Mouse (Mus musculus) forebrain, embryonic 12.5 days (tissue): ENCODE measurements around the gene Vmn2r74. TPM values are rescaled to one million over a fixed set of nuclear protein-coding genes. Genes with fewer than 3 reads are reported as not detected.

Experiments used
- ATAC-seq: fragments of 200-750 bp; cut with Nextera tagmentation; 2 replicates; pipeline ENCODE4 v1.8.0; 2017; ENCODE audit warnings: moderate TSS enrichment; ENCODE audit not compliant: low FRiP score
- H3K27ac ChIP-seq: fragments of 300-500 bp; sonication (generic); 2 replicates; pipeline ENCODE4 v1.5.1; 2016; ENCODE audit warnings: mild to moderate bottlenecking
- H3K27me3 ChIP-seq: fragments of 300-500 bp; sonication (generic); 2 replicates; pipeline ENCODE4 v1.6.1; 2016; ENCODE audit warnings: mild to moderate bottlenecking
- H3K36me3 ChIP-seq: fragments of 300-500 bp; sonication (generic); replicated peaks from 2 replicates; pipeline ENCODE4 v1.6.1; 2016; ENCODE audit warnings: mild to moderate bottlenecking
- H3K4me1 ChIP-seq: fragments of 300-500 bp; sonication (generic); 2 replicates; pipeline ENCODE4 v1.6.1; 2016
- H3K4me2 ChIP-seq: fragments of 300-500 bp; sonication (generic); 2 replicates; pipeline ENCODE4 v1.6.1; 2016; ENCODE audit warnings: mild to moderate bottlenecking, moderate library complexity
- H3K4me3 ChIP-seq: fragments of 300-500 bp; sonication (generic); replicated peaks from 2 replicates; pipeline ENCODE4 v1.5.1; 2016; ENCODE audit warnings: mild to moderate bottlenecking
- H3K9ac ChIP-seq: fragments of 300-500 bp; sonication (generic); 2 replicates; pipeline ENCODE4 v1.6.1; 2016; ENCODE audit warnings: mild to moderate bottlenecking
- H3K9me3 ChIP-seq: fragments of 300-500 bp; sonication (generic); 2 replicates; pipeline ENCODE4 v1.6.1; 2016
- WGBS: fragments of 180-500 bp; shearing (Covaris S2); methylation state at CpG from one replicate; pipeline ENCODE4 v1.1.7; 2016; 5-methylcytosine and 5-hydroxymethylcytosine counted together
- polyA plus RNA-seq: library from polyadenylated mRNA; unstranded; fragments of >200 nt; fragmentation: Nextera tagmentation; extraction: Ambion mirVana; gene quantifications from 2 replicates; pipeline ENCODE4 v1.2.1, GENCODE M21; 2016

Vmn2r74 gene
- polyA plus RNA-seq, result not detected in 2 replicates

DNA sequence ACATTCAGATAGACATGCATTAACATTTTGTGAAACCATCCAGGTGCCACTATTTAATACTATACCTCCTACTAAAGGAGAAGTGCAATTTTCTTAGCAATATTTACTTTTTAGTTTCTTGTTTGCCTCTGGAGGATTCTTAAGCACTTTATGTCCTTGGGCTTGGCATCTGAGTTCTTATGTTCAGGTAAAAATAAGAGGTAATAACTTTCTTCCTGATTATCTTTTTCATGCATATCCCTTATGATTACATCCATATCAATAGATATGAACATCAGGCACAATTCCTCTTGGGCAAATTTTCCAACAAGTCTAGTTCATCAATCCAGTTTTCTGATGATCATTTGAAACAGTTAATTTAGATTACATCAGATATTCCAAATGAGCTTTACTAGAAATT, at the start of gene Vmn2r74:
TSS of gene Vmn2r74 (minus strand) at position 101 of the 400 bp plus-strand sequence.
- H3K27ac ChIP-seq, result no peak within 1 kb of the TSS
- no peaks in the 10 kb centered on the region for H3K36me3 ChIP-seq
- no peak within 1 kb of the TSS for H3K4me2 ChIP-seq
- no peak within 1 kb of the TSS for H3K9ac ChIP-seq
- H3K4me1 ChIP-seq, result no peaks in the 10 kb centered on the region
- ATAC-seq, result no peak
- H3K4me3 ChIP-seq, result no peak within 1 kb of the TSS
- no peaks in the 10 kb centered on the region for H3K9me3 ChIP-seq
- no peaks in the 10 kb centered on the region for H3K27me3 ChIP-seq

DNA sequence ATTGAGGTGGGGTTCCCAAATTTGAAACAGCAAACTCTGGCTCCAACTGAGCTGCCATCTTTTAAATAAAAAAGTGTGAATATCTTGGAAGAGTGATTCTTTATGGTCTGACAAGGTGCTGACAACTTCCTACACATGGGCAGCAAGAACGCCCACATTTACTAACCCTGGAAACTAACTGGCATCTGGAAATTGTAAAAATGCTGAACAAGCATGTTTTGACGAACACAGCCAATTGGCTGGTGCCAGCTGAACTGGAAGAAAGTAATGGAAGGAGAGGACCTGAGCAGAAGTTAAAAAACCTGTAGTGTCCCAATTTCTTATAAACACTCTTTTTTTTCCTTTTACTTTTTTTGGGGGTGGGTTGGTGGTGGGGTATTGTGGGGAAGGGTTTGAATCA, 46.1 kb upstream of the Vmn2r74 start:
- Histone ChIP-seq H3K4me1 (no peaks in the 10 kb centered on the region), H3K36me3 (no peaks in the 10 kb centered on the region), H3K27ac (no peak overlapping the region), H3K27me3 (no peaks in the 10 kb centered on the region), H3K9ac (no peak overlapping the region), H3K4me3 (no peak overlapping the region), H3K4me2 (no peak overlapping the region), H3K9me3 (peaks cover 44% of the 10 kb centered on the region)
- 81% methylated on average over 2 of the region's 2 CpGs for WGBS
- ATAC-seq, result no peak

Other genes starting within 250 kb of the Vmn2r74 start
- not detected in 2 replicates for gene Vmn2r72, start 206.5 kb downstream of the Vmn2r74 start, polyA plus RNA-seq
- not detected in 2 replicates for gene Vmn2r73, start 85.4 kb downstream of the Vmn2r74 start, polyA plus RNA-seq
- gene Vmn2r75, start 210.1 kb upstream of the Vmn2r74 start, polyA plus RNA-seq, result not detected in 2 replicates